Mouse (Mus musculus) cerebellum, adult (tissue): Measurements from ENCODE around the gene Tesk2.
"Not testable (repeated sequence)": the region's sequence is repeated elsewhere in the genome, so short reads cannot be mapped to it uniquely, and the experiment has no call there.

ENCODE experiments used
- ATAC-seq: cut with Nextera tagmentation; 2 replicates; pipeline ENCODE4 v1.9.2; 2017; ENCODE audit warnings: mild to moderate bottlenecking, moderate library complexity, mixed read lengths; ENCODE audit not compliant: insufficient number of reproducible peaks, low FRiP score, low TSS enrichment

Gene Tesk2

DNA sequence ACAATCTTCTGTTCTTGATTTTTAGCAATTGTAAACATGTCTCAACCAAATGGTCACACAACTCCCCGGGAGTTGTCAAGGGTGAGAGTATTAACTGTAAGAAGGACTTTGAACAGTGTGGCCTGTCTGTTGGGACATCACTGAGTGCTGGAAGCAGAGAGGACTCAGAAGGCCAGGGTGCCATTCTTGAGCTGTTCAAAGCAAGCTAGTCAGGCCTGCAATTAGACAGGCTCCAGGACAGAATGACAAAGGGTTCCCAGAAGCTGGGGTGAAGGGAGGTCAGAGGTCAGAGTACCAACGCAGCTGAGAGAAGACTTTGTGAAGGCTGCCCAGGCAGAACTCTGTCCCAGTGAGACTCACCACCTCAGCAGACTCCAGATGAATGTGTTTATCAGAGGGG lies 118.3 kb downstream of the Tesk2 start:
- ATAC-seq, result no peak

DNA sequence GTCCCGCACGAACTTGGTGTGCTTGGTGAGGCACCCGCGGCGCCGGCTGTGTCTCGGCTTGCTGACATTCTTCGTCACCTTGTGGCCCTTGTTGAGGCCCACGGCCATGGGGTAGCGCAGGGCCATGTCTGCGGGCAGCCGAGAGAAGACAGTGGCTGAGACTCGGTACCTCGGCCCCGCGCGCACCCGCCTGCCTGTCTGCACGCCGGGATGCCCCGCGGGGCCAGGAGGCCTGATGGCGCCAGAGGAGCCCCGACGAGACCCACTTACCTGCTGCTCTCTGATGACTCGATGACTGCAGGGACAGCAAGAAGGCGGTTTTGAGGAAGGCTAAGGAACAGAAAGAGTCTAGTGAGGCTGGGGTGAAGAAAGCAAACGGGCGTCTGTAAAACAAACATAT lies 119.3 kb downstream of the Tesk2 start:
- ATAC-seq, result not testable (repeated sequence)

DNA sequence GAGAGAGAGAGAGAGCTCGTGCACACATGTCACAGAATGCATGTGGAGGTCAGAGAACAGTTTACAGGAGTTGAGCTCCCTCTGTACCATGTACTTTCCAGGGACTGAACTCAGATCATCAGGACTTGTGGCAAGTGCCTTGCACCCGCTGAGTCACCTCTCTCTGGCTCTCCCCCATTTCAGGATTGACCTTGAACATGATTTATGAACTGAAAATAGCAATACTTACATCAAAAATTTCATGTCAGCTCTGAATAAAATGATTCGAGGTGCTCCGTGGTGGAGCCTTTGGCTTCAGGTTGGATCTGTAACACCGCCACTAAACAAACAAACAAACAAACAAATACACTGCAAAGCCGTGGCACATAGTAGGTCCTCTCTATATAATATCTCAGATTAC lies 120.1 kb downstream of the Tesk2 start:
- ATAC-seq, result no peak

DNA sequence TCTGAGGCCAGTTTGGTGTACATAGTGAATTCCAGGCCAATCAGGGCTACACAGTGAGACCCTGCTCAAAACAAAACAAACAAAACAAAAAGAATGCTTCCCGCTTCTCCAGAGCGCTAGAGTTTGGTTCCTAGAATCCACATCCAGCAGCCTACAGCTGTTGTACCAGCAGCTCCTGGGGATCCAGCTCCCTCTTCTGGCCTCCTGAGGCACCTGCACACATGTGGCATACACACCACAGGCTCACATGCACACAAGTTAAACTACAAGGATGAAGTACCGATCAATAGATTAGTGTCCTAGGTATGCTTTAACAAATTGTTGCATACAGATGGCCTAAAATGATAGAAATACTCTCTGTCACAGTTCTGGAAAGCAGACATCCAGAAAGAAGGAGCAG lies 123.6 kb downstream of the Tesk2 start:
- no peak for ATAC-seq

DNA sequence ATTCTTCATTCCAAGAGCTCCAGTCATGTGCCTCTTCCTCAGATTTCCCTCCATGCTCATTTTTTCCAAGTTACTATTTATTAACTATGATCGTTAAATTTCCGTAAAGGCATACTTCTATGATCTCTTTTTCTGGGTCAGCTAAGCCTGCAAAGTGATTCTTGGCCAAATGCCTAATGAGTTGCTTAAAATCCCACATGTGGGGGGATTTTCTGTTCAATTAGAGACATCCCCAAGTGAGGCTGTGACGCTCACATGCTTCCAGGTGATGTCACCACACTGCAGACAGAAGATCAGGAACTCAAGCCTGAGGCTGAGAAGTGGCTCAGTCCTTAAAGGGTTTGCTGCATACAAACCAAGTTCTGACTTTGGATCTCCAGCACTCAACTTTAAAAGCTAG lies 129.2 kb downstream of the Tesk2 start:
- ATAC-seq, result no peak

DNA sequence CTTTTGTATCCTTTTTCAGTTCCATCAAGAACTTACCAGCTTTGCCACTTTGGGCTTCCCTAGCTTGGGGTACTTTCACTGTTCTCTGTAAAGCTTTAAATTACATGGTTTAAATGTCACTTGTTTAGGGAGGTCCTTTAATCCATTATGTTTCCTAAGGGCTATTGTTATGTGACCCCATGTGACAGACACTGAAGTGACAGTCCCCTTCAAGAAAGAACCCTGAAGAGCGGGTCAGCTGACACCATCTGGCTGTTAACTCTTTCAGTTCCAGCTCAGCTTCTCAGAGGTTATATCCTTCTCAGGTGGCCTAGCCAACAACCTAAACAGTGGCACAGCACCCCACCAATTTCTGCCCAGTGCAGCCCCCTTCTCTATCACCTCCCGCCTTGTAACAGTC lies 133.5 kb downstream of the Tesk2 start:
- no peak for ATAC-seq
